Mouse (Mus musculus): ENCODE data around the gene Smarcd2. TPM values are rescaled to one million over a fixed set of nuclear protein-coding genes. Genes with fewer than 3 reads are reported as not detected.

Gene Smarcd2
- polyA plus RNA-seq, 1 experiment from 2014 or later, result 14.2 TPM

DNA sequence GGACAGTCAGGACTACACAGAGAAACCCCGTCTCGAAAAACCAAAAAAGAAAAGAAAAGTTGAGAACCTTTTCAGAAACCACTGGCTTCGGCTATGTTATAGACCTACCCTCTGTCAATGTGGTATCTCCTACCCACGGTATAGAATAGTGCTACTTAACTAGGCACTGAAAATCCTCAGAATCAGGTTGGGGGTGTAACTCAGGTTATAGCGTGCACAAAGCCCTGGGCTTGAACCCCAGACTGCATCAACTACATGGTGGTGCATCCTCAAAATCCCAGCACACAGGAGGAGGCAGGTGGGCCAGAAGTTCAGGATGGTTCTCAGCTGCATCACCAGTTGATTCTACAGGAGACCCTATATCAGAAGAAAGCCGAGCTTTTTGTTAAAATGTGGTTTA is 1.0 kb upstream of the Smarcd2 start:
- over 99% methylated on average over 6 of the region's 6 CpGs for WGBS
- Histone ChIP-seq H3K36me3 (ENCODE audit: poor library complexity, severe bottlenecking) (no peaks in the 10 kb centered on the region), H3K4me3 (no peak overlapping the region; the same call in 1 of the 2 replicates), H3K27ac (no peak overlapping the region), H3K9ac (no peak overlapping the region), H3K4me1 (peaks cover 30% of the 10 kb centered on the region), H3K27me3 (0 out of 2 replicates have a peak, but pooled peaks cover 4% of the 10 kb centered on the region), H3K4me2 (peak overlapping the region; percentile 75), H3K9me3 (replicated peaks) (no peaks in the 10 kb centered on the region)
- no peak for ATAC-seq

DNA sequence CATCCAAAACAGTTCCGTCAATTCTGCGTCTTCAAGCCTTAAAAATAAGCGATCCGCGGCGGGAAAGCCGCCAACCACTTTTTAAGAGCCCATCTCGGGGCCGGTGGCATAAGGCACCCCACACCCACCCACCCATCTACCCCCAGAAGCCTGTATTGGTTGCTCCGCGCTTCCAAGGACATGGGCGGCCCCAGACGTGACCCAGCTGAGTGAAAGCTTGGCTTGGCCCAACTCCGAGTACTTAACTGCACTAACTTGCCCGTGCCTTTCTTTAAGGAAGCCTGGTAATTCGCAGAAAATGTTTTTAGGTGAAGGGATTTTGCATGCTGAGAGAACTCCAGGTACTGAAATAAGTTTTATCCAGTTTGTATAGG is 526 bp upstream of the Smarcd2 start:
- H3K4me2 ChIP-seq, result peak overlapping the region; percentile 75
- no peaks in the 10 kb centered on the region for H3K36me3 ChIP-seq (ENCODE audit: poor library complexity, severe bottlenecking)
- H3K4me3 ChIP-seq, result peak overlapping the region; percentile 98
- H3K27ac ChIP-seq, result peak overlapping the region; percentile 92
- H3K9ac ChIP-seq, result peak overlapping the region; percentile 97
- peaks cover 34% of the 10 kb centered on the region for H3K4me1 ChIP-seq
- no peaks in the 10 kb centered on the region for H3K9me3 ChIP-seq (replicated peaks)
- peak; percentile 29 for ATAC-seq
- WGBS, result 20% methylated on average over 16 of the region's 16 CpGs
- H3K27me3 ChIP-seq, result 0 out of 2 replicates have a peak, but pooled peaks cover 4% of the 10 kb centered on the region

DNA sequence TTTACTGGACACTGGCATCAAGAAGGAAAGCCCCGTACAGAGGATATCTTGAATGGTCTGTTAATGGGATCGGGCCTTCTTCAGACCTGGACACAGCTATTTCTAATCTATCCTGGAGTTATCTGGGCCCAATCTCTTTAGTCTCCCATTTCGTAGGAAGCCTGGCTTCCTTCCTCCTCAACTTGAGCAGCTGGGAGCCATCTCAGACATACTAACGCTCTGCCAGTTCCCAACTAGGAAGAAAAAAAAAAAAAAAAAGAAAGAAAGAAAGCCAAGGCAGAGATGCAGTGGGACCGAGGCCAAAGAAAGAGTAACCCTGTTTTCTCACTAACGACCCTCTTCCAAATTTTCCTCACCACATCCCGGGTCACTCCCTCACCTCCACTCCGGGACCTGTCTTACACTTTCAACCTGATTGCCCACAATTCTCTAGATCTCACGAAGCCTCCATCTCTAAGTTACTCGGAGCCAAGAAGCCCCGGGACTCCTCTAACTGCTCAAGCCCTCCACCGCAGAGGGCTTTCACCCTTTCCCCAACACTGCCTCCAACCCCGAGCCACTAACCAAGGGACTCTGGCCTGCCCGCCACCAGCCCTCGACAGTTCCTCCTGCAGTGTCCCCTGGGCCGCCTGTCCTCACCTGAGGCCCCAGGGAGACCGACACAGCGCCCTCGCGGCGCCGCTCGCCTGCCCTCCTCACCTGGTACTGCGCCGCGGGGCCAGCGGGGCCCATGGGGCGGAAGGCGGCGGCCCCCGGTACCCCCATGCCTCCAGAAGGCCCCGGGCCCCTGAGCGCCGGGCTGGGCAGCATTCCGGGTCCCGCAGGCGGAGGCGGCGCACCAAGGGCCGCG is 753 bp downstream of the Smarcd2 start:
- Histone ChIP-seq H3K27ac (peak overlapping the region; percentile 92), H3K4me1 (peaks cover 44% of the 10 kb centered on the region)
- WGBS, result 2% methylated on average over 38 of the region's 41 CpGs

DNA sequence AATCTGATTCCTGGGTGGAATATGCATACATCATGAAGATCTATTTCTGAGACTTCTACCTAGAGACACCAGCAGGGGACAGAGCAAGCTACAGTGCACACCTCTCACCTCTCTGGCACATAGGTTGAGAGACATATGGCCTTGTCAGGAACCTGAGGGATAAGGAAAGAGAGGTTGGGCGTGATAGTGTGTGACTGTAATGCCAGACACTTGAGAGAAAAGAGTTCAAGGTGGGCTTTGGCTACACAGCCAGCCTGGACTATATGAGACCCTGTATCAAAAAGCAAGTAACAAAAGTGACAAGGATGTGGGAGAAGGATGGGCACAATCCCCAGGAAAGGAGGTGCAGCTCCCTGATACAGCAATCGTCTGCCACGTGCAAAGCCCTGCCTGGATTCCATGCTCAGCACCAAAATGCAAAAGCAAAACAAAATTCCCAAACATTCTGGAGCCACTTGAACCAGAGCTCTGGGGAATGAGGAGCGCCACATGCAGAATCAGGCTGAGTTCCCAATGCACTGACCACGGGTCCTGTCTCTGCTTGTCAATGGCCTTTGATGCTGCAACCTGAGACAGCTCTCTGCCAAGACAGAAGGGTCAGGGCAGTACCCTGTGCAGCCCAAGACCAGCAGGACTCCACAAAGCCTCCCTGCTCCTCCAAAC is 1.5 kb downstream of the Smarcd2 start:
- WGBS, result 50% methylated on average over 5 of the region's 5 CpGs
- Histone ChIP-seq H3K36me3 (ENCODE audit: poor library complexity, severe bottlenecking) (peaks cover 11% of the 10 kb centered on the region), H3K9ac (peak overlapping the region; percentile 97), H3K4me1 (peaks cover 44% of the 10 kb centered on the region), H3K9me3 (replicated peaks) (no peaks in the 10 kb centered on the region), H3K27me3 (no peaks in the 10 kb centered on the region), H3K4me3 (peak overlapping the region; percentile 98), H3K27ac (peak overlapping the region; percentile 92), H3K4me2 (peak overlapping the region; percentile 75)
- no peak for ATAC-seq

More for the DNA sequence above, 753 bp downstream of the Smarcd2 start:
- peaks cover 4% of the 10 kb centered on the region for H3K36me3 ChIP-seq (ENCODE audit: poor library complexity, severe bottlenecking)
- H3K9ac ChIP-seq, result peak overlapping the region; percentile 97
- no peak; the same call in 1 of the 2 replicates for ATAC-seq
- H3K4me3 ChIP-seq, result peak overlapping the region; percentile 98
- H3K9me3 ChIP-seq (replicated peaks), result no peaks in the 10 kb centered on the region
- H3K4me2 ChIP-seq, result peak overlapping the region; percentile 75
- no peaks in the 10 kb centered on the region for H3K27me3 ChIP-seq

DNA sequence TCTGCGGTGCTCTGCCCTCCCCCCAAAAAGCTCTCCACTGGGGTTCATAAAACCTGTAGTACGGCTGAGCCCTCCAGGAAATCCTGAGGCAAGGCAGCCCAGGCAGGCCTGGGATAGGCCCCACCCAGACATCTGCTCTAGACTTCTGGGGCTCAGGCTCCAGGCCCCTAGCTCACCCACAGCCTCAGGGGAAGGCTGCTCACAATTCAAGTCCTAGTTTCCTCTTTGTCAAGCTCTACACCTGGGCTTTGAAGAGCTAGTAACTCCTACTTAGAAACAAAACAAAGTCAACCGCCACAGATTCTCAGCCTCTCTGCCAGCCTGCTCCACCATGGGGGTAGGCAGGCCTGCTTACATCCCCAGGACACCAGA is 3.7 kb downstream of the Smarcd2 start:
- Histone ChIP-seq H3K4me3 (no peak overlapping the region), H3K27me3 (no peaks in the 10 kb centered on the region), H3K36me3 (ENCODE audit: poor library complexity, severe bottlenecking) (peaks cover 33% of the 10 kb centered on the region), H3K27ac (peak overlapping the region; percentile 73), H3K4me2 (peak overlapping the region; percentile 12; the same call in 1 of the 2 replicates), H3K9ac (peak overlapping the region; percentile 43), H3K4me1 (peaks cover 41% of the 10 kb centered on the region), H3K9me3 (replicated peaks) (no peaks in the 10 kb centered on the region)
- no peak for ATAC-seq
- 65% methylated on average over 3 of the region's 3 CpGs for WGBS

DNA sequence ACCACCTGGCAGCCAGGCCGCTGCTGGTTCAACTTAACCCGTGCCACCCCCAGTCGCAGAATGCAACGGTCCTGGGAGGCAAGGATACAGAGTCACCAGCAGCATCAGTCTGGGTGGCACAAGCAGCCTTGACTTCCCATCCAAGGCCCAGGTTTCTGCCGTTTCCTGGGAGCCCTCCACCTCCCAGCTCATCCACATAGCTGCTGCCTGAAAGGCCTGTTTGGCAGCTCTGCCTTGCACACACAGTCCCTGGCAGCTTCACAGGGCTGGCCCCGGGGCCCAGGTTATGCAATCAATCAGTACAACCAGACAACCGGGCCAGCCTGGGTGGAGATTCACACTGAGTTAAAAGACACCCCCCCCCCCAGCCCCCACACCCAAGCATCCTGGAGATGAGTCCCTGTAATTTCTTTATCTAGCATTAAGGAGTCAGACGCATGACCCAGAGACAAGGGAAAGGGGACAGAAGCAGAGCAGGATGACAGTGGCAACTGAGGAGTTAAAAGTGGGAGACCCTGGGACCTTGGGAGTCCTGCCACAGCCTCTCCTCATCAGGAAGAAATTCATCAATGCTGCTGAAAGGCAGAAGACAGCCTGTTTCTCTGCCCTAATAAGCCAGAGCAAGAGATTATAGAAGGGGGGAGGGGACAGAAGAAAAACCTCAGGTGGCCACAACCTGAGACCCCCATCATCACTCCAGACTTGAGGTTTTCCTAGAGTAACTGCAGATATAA is 4.3 kb downstream of the Smarcd2 start:
- peaks cover 39% of the 10 kb centered on the region for H3K36me3 ChIP-seq (ENCODE audit: poor library complexity, severe bottlenecking)
- H3K27ac ChIP-seq, result peak overlapping the region; percentile 73
- peak overlapping the region; percentile 43 for H3K9ac ChIP-seq
- H3K4me1 ChIP-seq, result peaks cover 41% of the 10 kb centered on the region
- no peaks in the 10 kb centered on the region for H3K9me3 ChIP-seq (replicated peaks)
- ATAC-seq, result no peak
- no peak overlapping the region for H3K4me3 ChIP-seq
- 0 out of 2 replicates have a peak overlapping the region, but pooled peaks have one; percentile 12 for H3K4me2 ChIP-seq
- WGBS, result 80% methylated on average over 8 of the region's 8 CpGs
- no peaks in the 10 kb centered on the region for H3K27me3 ChIP-seq

DNA sequence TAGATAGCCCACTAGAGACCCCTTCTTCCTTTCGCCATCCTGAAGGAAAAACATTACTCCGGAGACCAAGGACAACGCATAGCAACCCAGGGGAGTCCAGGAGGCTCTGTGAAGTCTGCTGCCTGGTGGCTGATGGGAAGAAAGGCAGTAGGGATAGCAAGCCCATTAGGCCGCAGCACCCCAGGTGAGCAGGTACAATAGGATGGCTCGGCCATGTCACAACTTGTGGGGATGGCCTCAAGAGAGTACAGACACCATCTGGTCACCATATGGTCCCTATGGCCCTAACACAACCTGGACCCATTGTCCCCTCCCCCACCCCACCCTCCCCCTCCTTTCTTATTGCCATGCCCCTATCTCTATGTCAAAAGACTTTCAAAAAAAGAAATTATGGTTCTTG is 4.9 kb downstream of the Smarcd2 start:
- WGBS, result 91% methylated on average over 5 of the region's 5 CpGs
- H3K9ac ChIP-seq, result no peak overlapping the region

DNA sequence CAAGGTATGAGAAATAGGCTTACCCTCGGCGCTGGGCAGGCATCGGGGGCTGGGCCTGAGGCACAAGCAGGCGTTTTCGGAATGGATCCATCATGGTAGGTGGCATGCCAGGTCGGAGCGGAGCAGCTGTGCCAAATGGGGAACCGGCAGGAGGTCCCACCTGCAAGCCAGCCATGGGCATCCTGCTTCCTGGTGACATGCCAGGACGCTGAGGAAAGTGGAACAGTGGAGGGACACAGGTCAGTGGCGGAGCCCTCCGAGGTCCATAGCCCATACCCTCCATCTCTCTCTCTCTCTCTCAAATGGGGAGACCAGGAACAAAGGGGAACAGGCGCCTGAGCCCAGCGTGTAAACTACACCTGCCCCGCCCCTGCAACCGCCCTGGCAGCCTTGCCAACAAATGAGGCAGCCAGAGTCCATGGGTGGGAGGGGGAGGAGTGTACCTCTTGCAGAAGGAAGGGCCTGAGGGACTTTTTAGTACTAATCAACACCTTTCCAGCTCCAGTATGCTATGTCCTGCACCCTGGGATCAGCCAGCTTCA is 5.4 kb downstream of the Smarcd2 start:
- WGBS, result 79% methylated on average over 15 of the region's 15 CpGs
- ATAC-seq, result no peak
- Histone ChIP-seq H3K27me3 (no peaks in the 10 kb centered on the region), H3K4me2 (no peak overlapping the region), H3K36me3 (ENCODE audit: poor library complexity, severe bottlenecking) (peaks cover 50% of the 10 kb centered on the region), H3K4me3 (no peak overlapping the region), H3K4me1 (peaks cover 41% of the 10 kb centered on the region), H3K27ac (peak overlapping the region; percentile 73), H3K9me3 (replicated peaks) (no peaks in the 10 kb centered on the region), H3K9ac (no peak overlapping the region)

More for the DNA sequence above, 4.9 kb downstream of the Smarcd2 start:
- peaks cover 41% of the 10 kb centered on the region for H3K4me1 ChIP-seq
- H3K4me3 ChIP-seq, result no peak overlapping the region
- H3K27me3 ChIP-seq, result no peaks in the 10 kb centered on the region
- ATAC-seq, result no peak
- no peaks in the 10 kb centered on the region for H3K9me3 ChIP-seq (replicated peaks)
- H3K4me2 ChIP-seq, result no peak overlapping the region
- peaks cover 45% of the 10 kb centered on the region for H3K36me3 ChIP-seq (ENCODE audit: poor library complexity, severe bottlenecking)
- peak overlapping the region; percentile 73 for H3K27ac ChIP-seq

DNA sequence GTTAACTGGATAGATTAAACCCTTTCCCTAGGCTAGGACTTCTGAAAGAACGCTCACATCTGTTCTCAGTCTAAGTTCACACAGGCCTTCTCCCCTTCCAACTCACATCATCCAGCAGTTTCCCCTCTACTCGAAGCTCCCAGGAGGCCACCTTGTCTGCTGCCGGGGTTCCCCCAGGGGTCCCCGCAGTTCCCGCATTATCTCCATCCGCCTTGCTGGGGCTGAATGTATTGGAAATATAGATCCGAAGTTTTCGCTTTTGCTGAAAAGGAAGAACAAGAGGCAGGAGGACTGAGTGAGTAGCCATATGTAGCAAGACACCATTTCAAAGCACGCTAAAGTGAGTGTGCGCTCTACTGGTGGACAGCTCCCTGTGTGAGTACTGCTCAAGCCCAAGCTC is 6.3 kb downstream of the Smarcd2 start:
- no peak for ATAC-seq
- Histone ChIP-seq H3K4me1 (peaks cover 36% of the 10 kb centered on the region), H3K9ac (no peak overlapping the region), H3K4me2 (no peak overlapping the region), H3K36me3 (ENCODE audit: poor library complexity, severe bottlenecking) (peaks cover 60% of the 10 kb centered on the region), H3K9me3 (replicated peaks) (no peaks in the 10 kb centered on the region), H3K27ac (no peak overlapping the region), H3K27me3 (no peaks in the 10 kb centered on the region), H3K4me3 (no peak overlapping the region)
- 94% methylated on average over 10 of the region's 10 CpGs for WGBS

DNA sequence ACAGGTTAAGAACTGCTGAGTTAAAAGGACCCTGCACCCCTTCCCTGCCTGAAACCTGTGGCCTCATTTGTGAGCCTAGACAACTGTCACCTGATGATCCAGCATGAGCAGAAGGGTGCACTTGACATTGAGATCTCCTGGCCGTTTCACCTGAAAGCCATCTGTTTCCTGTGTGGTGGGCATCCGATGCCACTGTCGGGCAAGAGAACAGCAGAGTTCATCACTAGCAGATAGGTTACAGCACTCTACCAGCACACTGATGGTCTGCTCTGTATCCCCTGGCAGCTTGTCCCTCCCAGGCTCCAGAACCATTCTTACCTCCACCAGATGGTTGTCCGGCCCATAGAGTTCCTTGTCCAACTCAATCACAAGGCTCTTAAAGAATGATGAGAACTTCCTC is 7.2 kb downstream of the Smarcd2 start:
- Histone ChIP-seq H3K9ac (no peak overlapping the region), H3K36me3 (ENCODE audit: poor library complexity, severe bottlenecking) (peaks cover 68% of the 10 kb centered on the region), H3K27ac (no peak overlapping the region), H3K4me3 (no peak overlapping the region), H3K9me3 (replicated peaks) (no peaks in the 10 kb centered on the region), H3K4me2 (no peak overlapping the region), H3K27me3 (no peaks in the 10 kb centered on the region), H3K4me1 (peaks cover 27% of the 10 kb centered on the region)
- WGBS, result 92% methylated on average over 4 of the region's 4 CpGs
- ATAC-seq, result no peak

DNA sequence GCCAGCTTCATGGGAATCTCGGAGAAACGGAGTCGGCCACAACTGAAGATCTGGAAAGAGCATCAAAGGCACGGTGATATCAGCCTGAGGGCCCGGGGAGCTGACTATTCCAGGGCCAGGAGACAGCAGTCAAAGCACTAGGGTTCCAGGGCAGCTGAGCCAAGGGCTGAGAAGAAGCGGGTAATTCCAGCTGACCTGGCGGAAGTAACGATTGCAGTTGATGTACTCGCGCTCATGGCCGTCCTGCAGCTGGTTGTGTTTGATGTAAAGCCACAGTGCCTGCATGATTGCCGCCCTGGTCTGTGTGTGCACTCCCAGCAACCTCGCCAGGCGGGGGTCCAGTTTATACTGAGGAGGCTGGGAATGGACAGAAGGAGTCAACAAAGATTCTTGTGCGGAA is 7.8 kb downstream of the Smarcd2 start:
- peaks cover 69% of the 10 kb centered on the region for H3K36me3 ChIP-seq (ENCODE audit: poor library complexity, severe bottlenecking)
- H3K4me3 ChIP-seq, result no peak overlapping the region
- no peak overlapping the region for H3K4me2 ChIP-seq
- H3K9me3 ChIP-seq (replicated peaks), result no peaks in the 10 kb centered on the region
- 93% methylated on average over 15 of the region's 15 CpGs for WGBS
- no peak overlapping the region for H3K27ac ChIP-seq
- no peak overlapping the region for H3K9ac ChIP-seq
- H3K27me3 ChIP-seq, result no peaks in the 10 kb centered on the region
- ATAC-seq, result no peak
- H3K4me1 ChIP-seq, result peaks cover 22% of the 10 kb centered on the region
